Mouse (Mus musculus): ENCODE results near the gene C87436.

Gene C87436

GRCm38 (mm10) chr6:86438272-86439118 lies at the start of gene C87436:
Gene C87436, plus strand, starts transcription at chr6:86438374.
- DNase-seq: peak; percentile 96

GRCm38 (mm10) chr6:86388461-86388860 lies 49.7 kb upstream of the C87436 start:
- no peak for DNase-seq

GRCm38 (mm10) chr6:86391326-86391725 lies 46.8 kb upstream of the C87436 start:
- DNase-seq: no peak

- no peak for DNase-seq
These were observed 45.0 kb upstream of the C87436 start for GRCm38 (mm10) chr6:86393187-86393586.

- no peak for DNase-seq
These were observed 44.0 kb upstream of the C87436 start for GRCm38 (mm10) chr6:86394078-86394720.

GRCm38 (mm10) chr6:86395021-86395420 lies 43.2 kb upstream of the C87436 start:
- no peak for DNase-seq

- DNase-seq: no peak
These were observed 42.2 kb upstream of the C87436 start for GRCm38 (mm10) chr6:86395969-86396368.

GRCm38 (mm10) chr6:86396581-86397256 lies 41.5 kb upstream of the C87436 start, which contains the start of gene Pcyox1:
Gene Pcyox1, minus strand, starts transcription at chr6:86397154.
- DNase-seq: peak; percentile 89

- no peak for DNase-seq
These were observed 40.8 kb upstream of the C87436 start for GRCm38 (mm10) chr6:86397257-86397980.

GRCm38 (mm10) chr6:86398986-86399385 lies 39.2 kb upstream of the C87436 start:
- no peak for DNase-seq

GRCm38 (mm10) chr6:86399995-86400394 lies 38.2 kb upstream of the C87436 start:
- no peak for DNase-seq

- DNase-seq: peak; percentile 65
These were observed 37.2 kb upstream of the C87436 start for GRCm38 (mm10) chr6:86400972-86401371.

GRCm38 (mm10) chr6:86402681-86403607 lies 35.2 kb upstream of the C87436 start:
- no peak for DNase-seq

GRCm38 (mm10) chr6:86403728-86404099 lies 34.5 kb upstream of the C87436 start:
- DNase-seq: peak; percentile 88

GRCm38 (mm10) chr6:86404100-86404861 lies 33.9 kb upstream of the C87436 start, which contains the start of gene Tia1:
Gene Tia1, plus strand, starts transcription at chr6:86404219.
- DNase-seq: peak; percentile 98

GRCm38 (mm10) chr6:86404996-86405395 lies 33.2 kb upstream of the C87436 start:
- DNase-seq: no peak

- DNase-seq: no peak
These were observed 31.9 kb upstream of the C87436 start for GRCm38 (mm10) chr6:86406306-86406705.

- no peak for DNase-seq
These were observed 19.5 kb upstream of the C87436 start for GRCm38 (mm10) chr6:86418711-86419110.

- no peak for DNase-seq
These were observed 18.9 kb upstream of the C87436 start for GRCm38 (mm10) chr6:86419239-86419638.

GRCm38 (mm10) chr6:86420491-86420890 lies 17.7 kb upstream of the C87436 start:
- no peak for DNase-seq

GRCm38 (mm10) chr6:86426358-86426757 lies 11.8 kb upstream of the C87436 start, which contains the start of gene Gm44790:
Gene Gm44790, plus strand, starts transcription at chr6:86426658.
- no peak for DNase-seq
